ENCODE assay signal across 9 mouse cellular contexts in the genomic region with DNA sequence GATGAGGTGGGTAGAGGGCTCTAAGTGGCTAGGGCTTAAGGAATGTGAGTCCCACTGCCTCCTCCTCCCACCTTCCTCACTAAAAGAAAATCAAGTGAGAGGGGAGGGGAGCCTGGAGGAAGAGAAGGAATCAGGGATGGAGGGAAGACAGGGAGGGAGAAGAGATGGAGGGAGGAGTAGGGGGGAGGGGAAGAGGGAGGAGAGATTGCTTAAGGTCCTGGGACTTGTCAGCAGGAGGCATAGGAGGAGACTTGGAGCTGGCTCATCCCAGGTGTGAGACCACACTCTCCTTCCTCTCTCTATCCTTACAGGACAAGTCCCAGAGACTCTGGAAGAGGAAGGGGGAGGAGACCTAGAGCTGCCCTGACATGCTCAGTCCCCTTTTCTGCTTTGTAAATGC.
DNase-seq lines count a peak whose midpoint lies in the region; ATAC-seq and TF ChIP-seq lines count a peak whose summit lies in the region.
"Had no signal": no experiment of that assay in that cellular context is flagged by ENCODE, and none has a peak within 500 bp of the region (broad histone marks: within the 10 kb centered on the region; RNA-seq: fewer than 3 reads in every experiment).

No protein-coding gene starts in this region.

- DNase-seq in hindbrain, embryonic 10.5 days (ENCODE audit: low spot score), result no peak
- no peak for DNase-seq in hindbrain, embryonic 14.5 days (ENCODE audit: low spot score)
- DNase-seq in midbrain, embryonic 11.5 days (ENCODE audit: low spot score, missing footprints), result peak; percentile 81
- no peak for DNase-seq in ovary, adult 18-20 months (ENCODE audit: low spot score)
- no peak for DNase-seq in right cerebral cortex, postnatal 4 days

- no peak for ATAC-seq in hindbrain, embryonic 14.5 days (ENCODE audit: low FRiP score)
- no peak for ATAC-seq in midbrain, embryonic 11.5 days (ENCODE audit: low FRiP score)
- no peak for ATAC-seq in midbrain, embryonic 16.5 days
- no peak for ATAC-seq in stomach, embryonic 14.5 days (ENCODE audit: insufficient number of reproducible peaks, insufficient read depth, low FRiP score, low read depth)

- no peaks in the 10 kb centered on the region for H3K36me3 ChIP-seq in hindbrain, embryonic 10.5 days
- H3K36me3 ChIP-seq in hindbrain, embryonic 14.5 days (replicated peaks; ENCODE audit: control insufficient read depth, insufficient read depth), result no peaks in the 10 kb centered on the region
- no peaks in the 10 kb centered on the region for H3K36me3 ChIP-seq in midbrain, embryonic 11.5 days (ENCODE audit: control insufficient read depth, insufficient read depth, low read length)
- H3K36me3 ChIP-seq in midbrain, embryonic 16.5 days (ENCODE audit: control insufficient read depth, insufficient read depth, low read length), result no peaks in the 10 kb centered on the region
- no peaks in the 10 kb centered on the region for H3K36me3 ChIP-seq in stomach, embryonic 14.5 days (ENCODE audit: control insufficient read depth, insufficient read depth, low read length)
- H3K36me3 ChIP-seq: limb, embryonic 12.5 days had no signal

- H3K4me3 ChIP-seq in hindbrain, embryonic 10.5 days, result no peak overlapping the region
- no peak overlapping the region for H3K4me3 ChIP-seq in hindbrain, embryonic 14.5 days (replicated peaks; ENCODE audit: low read length)
- H3K4me3 ChIP-seq in midbrain, embryonic 11.5 days (ENCODE audit: low read depth, low read length), result no peak overlapping the region
- no peak overlapping the region for H3K4me3 ChIP-seq in midbrain, embryonic 16.5 days (ENCODE audit: low read depth, low read length)
- no peak overlapping the region for H3K4me3 ChIP-seq in embryonic fibroblast, embryonic 13.5 days (ENCODE audit: insufficient read depth, low read length)
- no peak overlapping the region for H3K4me3 ChIP-seq in stomach, embryonic 14.5 days (ENCODE audit: low read depth, low read length)
- H3K4me3 ChIP-seq: limb, embryonic 12.5 days had no signal

- H3K9me3 ChIP-seq in hindbrain, embryonic 10.5 days, result no peaks in the 10 kb centered on the region
- H3K9me3 ChIP-seq in hindbrain, embryonic 14.5 days (ENCODE audit: control insufficient read depth, low read length), result no peaks in the 10 kb centered on the region
- H3K9me3 ChIP-seq in midbrain, embryonic 11.5 days (ENCODE audit: control insufficient read depth, low read length), result no peaks in the 10 kb centered on the region
- no peaks in the 10 kb centered on the region for H3K9me3 ChIP-seq in midbrain, embryonic 16.5 days (replicated peaks; ENCODE audit: control insufficient read depth, low read length, poor library complexity, severe bottlenecking)
- no peaks in the 10 kb centered on the region for H3K9me3 ChIP-seq in stomach, embryonic 14.5 days (ENCODE audit: control insufficient read depth, low read depth, low read length)
- H3K9me3 ChIP-seq: limb, embryonic 12.5 days had no signal

- peak overlapping the region; percentile 54; the same call in 1 of the 2 replicates for H3K27ac ChIP-seq in hindbrain, embryonic 10.5 days
- no peak overlapping the region for H3K27ac ChIP-seq in hindbrain, embryonic 14.5 days
- no peak overlapping the region for H3K27ac ChIP-seq in midbrain, embryonic 11.5 days (ENCODE audit: low read depth, low read length)
- H3K27ac ChIP-seq in midbrain, embryonic 16.5 days (ENCODE audit: low read length), result no peak overlapping the region
- peak overlapping the region; percentile 1; the same call in 1 of the 2 replicates for H3K27ac ChIP-seq in embryonic fibroblast, embryonic 13.5 days (ENCODE audit: insufficient read depth, low read length)
- H3K27ac ChIP-seq in stomach, embryonic 14.5 days (ENCODE audit: low read length), result peak overlapping the region; percentile 11; the same call in 1 of the 2 replicates
- H3K27ac ChIP-seq: limb, embryonic 12.5 days had no signal

- no peak for TF ChIP-seq CTCF in embryonic fibroblast, embryonic 13.5 days (IDR thresholded peaks at IDR 0.05; ENCODE audit: borderline replicate concordance, insufficient read depth, low read length)

- peaks cover 30% of the 10 kb centered on the region for H3K4me1 ChIP-seq in hindbrain, embryonic 10.5 days (replicated peaks)
- H3K4me1 ChIP-seq in hindbrain, embryonic 14.5 days (replicated peaks; ENCODE audit: control insufficient read depth, insufficient read depth, low read length), result no peaks in the 10 kb centered on the region
- H3K4me1 ChIP-seq in midbrain, embryonic 11.5 days (ENCODE audit: control insufficient read depth, insufficient read depth, low read length), result peaks cover 11% of the 10 kb centered on the region
- H3K4me1 ChIP-seq in midbrain, embryonic 16.5 days (ENCODE audit: control insufficient read depth, insufficient read depth, low read length), result peaks cover 9% of the 10 kb centered on the region
- peaks cover 3% of the 10 kb centered on the region; the same call in 1 of the 2 replicates for H3K4me1 ChIP-seq in embryonic fibroblast, embryonic 13.5 days (ENCODE audit: control insufficient read depth, insufficient read depth, low read length)
- peaks cover 8% of the 10 kb centered on the region; the same call in 1 of the 2 replicates for H3K4me1 ChIP-seq in stomach, embryonic 14.5 days (ENCODE audit: control insufficient read depth, insufficient read depth, low read length)
- H3K4me1 ChIP-seq: limb, embryonic 12.5 days had no signal

- TF ChIP-seq POLR2A in embryonic fibroblast, embryonic 13.5 days (IDR thresholded peaks at IDR 0.05; ENCODE audit: low read depth, low read length), result no peak

- 0 out of 2 replicates have a peak, but pooled peaks cover 3% of the 10 kb centered on the region for H3K27me3 ChIP-seq in hindbrain, embryonic 10.5 days (ENCODE audit: insufficient read depth, poor library complexity, severe bottlenecking)
- no peaks in the 10 kb centered on the region for H3K27me3 ChIP-seq in hindbrain, embryonic 14.5 days (ENCODE audit: control insufficient read depth, insufficient read depth, low read length)
- no peaks in the 10 kb centered on the region for H3K27me3 ChIP-seq in midbrain, embryonic 11.5 days (ENCODE audit: control insufficient read depth, insufficient read depth, low read length)
- no peaks in the 10 kb centered on the region for H3K27me3 ChIP-seq in midbrain, embryonic 16.5 days (ENCODE audit: control insufficient read depth, insufficient read depth, low read depth, low read length)
- H3K27me3 ChIP-seq in stomach, embryonic 14.5 days (ENCODE audit: control insufficient read depth, insufficient read depth, low read length), result no peaks in the 10 kb centered on the region

- H3K9ac ChIP-seq in hindbrain, embryonic 14.5 days, result no peak overlapping the region
- no peak overlapping the region for H3K9ac ChIP-seq in midbrain, embryonic 11.5 days (ENCODE audit: low read length)
- no peak overlapping the region for H3K9ac ChIP-seq in midbrain, embryonic 16.5 days (ENCODE audit: low read depth, low read length)
- H3K9ac ChIP-seq in stomach, embryonic 14.5 days (replicated peaks; ENCODE audit: low read depth, low read length), result no peak overlapping the region
- H3K9ac ChIP-seq: limb, embryonic 12.5 days had no signal

- H3K4me2 ChIP-seq in hindbrain, embryonic 14.5 days (replicated peaks), result no peak overlapping the region
- no peak overlapping the region for H3K4me2 ChIP-seq in midbrain, embryonic 11.5 days
- H3K4me2 ChIP-seq in midbrain, embryonic 16.5 days (ENCODE audit: low read length), result no peak overlapping the region
- H3K4me2 ChIP-seq in stomach, embryonic 14.5 days (replicated peaks; ENCODE audit: low read depth, low read length), result no peak overlapping the region
- H3K4me2 ChIP-seq: limb, embryonic 12.5 days had no signal

Comparison
In these comparisons a context has a peak if more than half of its experiments do, and no peak if none do; other contexts are left out.
1. H3K27ac ChIP-seq: peak in hindbrain, embryonic 10.5 days (single experiment), embryonic fibroblast, embryonic 13.5 days (single experiment) and stomach, embryonic 14.5 days (single experiment); none in hindbrain, embryonic 14.5 days (single experiment), midbrain, embryonic 11.5 days (single experiment) and midbrain, embryonic 16.5 days (single experiment).